Mouse (Mus musculus) gastrocnemius, postnatal 36 days (tissue): ENCODE results near the gene Bora. TPM values are rescaled to one million over a fixed set of nuclear protein-coding genes. Genes with fewer than 3 reads are reported as not detected.
"Not testable (repeated sequence)": the region's sequence is repeated elsewhere in the genome, so short reads cannot be mapped to it uniquely, and the experiment has no call there.

Experiments used
- DNase-seq, 2 experiments: peaks; one replicate each; pipeline ENCODE4 v3.0.0; 2022
- intact Hi-C: fragments of 180-260 bp; cut with DNase I; formaldehyde crosslinking; loops from one replicate; pipeline ENCODE4 v1.15.1; 2025
- long read RNA-seq, 2 experiments: library from polyadenylated mRNA; stranded (forward); transcript quantifications; one replicate each; pipeline ENCODE4 v2.0.0; 2021
- total RNA-seq, 2 experiments: library from RNA; stranded (reverse); gene quantifications; 2 replicates each; pipeline ENCODE4 v1.2.3; 2021

Gene Bora
- under 1 TPM; 0.71 to 0.94 TPM for total RNA-seq
- long read RNA-seq, experiment 1, partial matches to known transcripts, result 0 of 1 reads
- long read RNA-seq, experiment 1, other reads (novel, unspliced or antisense), result 0 of 1 reads
- long read RNA-seq, experiment 2, result 0 reads

GRCm38 (mm10) chr14:99046031-99046781 lies at the start of gene Bora, which contains the start of gene Mzt1:
Bora (plus strand) TSS chr14:99046222.
Mzt1 (minus strand) TSS chr14:99046134.
- intact Hi-C loops, result loop anchor here (5.0 kb wide), 1 partner anchor 56 kb away; no protein-coding TSS in a partner anchor
- peak; percentile 82 to 85 for DNase-seq

- DNase-seq, result no peak
- intact Hi-C loops, result no loop called here
Observed at GRCm38 (mm10) chr14:99010224-99010919, 35.6 kb upstream of the Bora start.

GRCm38 (mm10) chr14:99010920-99011313 lies 35.1 kb upstream of the Bora start:
- no peak for DNase-seq
- intact Hi-C loops, result no loop called here

GRCm38 (mm10) chr14:99018691-99019090 lies 27.3 kb upstream of the Bora start:
- intact Hi-C loops, result no loop called here

GRCm38 (mm10) chr14:99019136-99019808 lies 26.8 kb upstream of the Bora start:
- no peak for DNase-seq

More at GRCm38 (mm10) chr14:99018691-99019090, 27.3 kb upstream of the Bora start:
- no peak for DNase-seq

GRCm38 (mm10) chr14:99022346-99023086 lies 23.5 kb upstream of the Bora start:
- intact Hi-C loops, result no loop called here
- no peak for DNase-seq

More at GRCm38 (mm10) chr14:99019136-99019808, 26.8 kb upstream of the Bora start:
- intact Hi-C loops, result no loop called here

GRCm38 (mm10) chr14:99029987-99030386 lies 16.0 kb upstream of the Bora start:
- intact Hi-C loops, result no loop called here
- DNase-seq, result no peak

GRCm38 (mm10) chr14:99031337-99031873 lies 14.6 kb upstream of the Bora start:
- DNase-seq, result no peak
- intact Hi-C loops, result no loop called here

GRCm38 (mm10) chr14:99032596-99032995 lies 13.4 kb upstream of the Bora start:
- DNase-seq, result no peak
- intact Hi-C loops, result no loop called here

- DNase-seq, intact Hi-C loops: not testable (repeated sequence)
Observed at GRCm38 (mm10) chr14:99034851-99035250, 11.2 kb upstream of the Bora start.

- intact Hi-C loops, result no loop called here
- no peak for DNase-seq
Observed at GRCm38 (mm10) chr14:99036039-99036438, 10.0 kb upstream of the Bora start.

GRCm38 (mm10) chr14:99037703-99038102 lies 8.3 kb upstream of the Bora start:
- intact Hi-C loops, result no loop called here
- DNase-seq, result no peak

GRCm38 (mm10) chr14:99039308-99039707 lies 6.7 kb upstream of the Bora start:
- intact Hi-C loops, result not testable (repeated sequence)

GRCm38 (mm10) chr14:99041416-99041815 lies 4.6 kb upstream of the Bora start:
- no peak for DNase-seq
- intact Hi-C loops, result no loop called here

More at GRCm38 (mm10) chr14:99039308-99039707, 6.7 kb upstream of the Bora start:
- DNase-seq, result not testable (repeated sequence)

- intact Hi-C loops, result no loop called here
- no peak for DNase-seq
Observed at GRCm38 (mm10) chr14:99043499-99043898, 2.5 kb upstream of the Bora start.

GRCm38 (mm10) chr14:99044096-99044495 lies 1.9 kb upstream of the Bora start:
- DNase-seq, result no peak
- intact Hi-C loops, result no loop called here

- intact Hi-C loops, result loop anchor here (5.0 kb wide), 1 partner anchor 58 kb away; no protein-coding TSS in a partner anchor
- no peak for DNase-seq
Observed at GRCm38 (mm10) chr14:99044718-99045117, 1.3 kb upstream of the Bora start.

- no peak for DNase-seq
- intact Hi-C loops, result loop anchor here (5.0 kb wide), 1 partner anchor 57 kb away; no protein-coding TSS in a partner anchor
Observed at GRCm38 (mm10) chr14:99045378-99046030, 518 bp upstream of the Bora start.

GRCm38 (mm10) chr14:99046782-99047181 lies 760 bp downstream of the Bora start:
- no peak for DNase-seq
- intact Hi-C loops, result loop anchor here (5.0 kb wide), 1 partner anchor 56 kb away; no protein-coding TSS in a partner anchor
